Mouse (Mus musculus) hindbrain, embryonic 16.5 days (tissue): ENCODE data around the gene Ptprd. TPM values are rescaled to one million over a fixed set of nuclear protein-coding genes. Genes with fewer than 3 reads are reported as not detected.

Experiments used
- ATAC-seq: fragments of 200-750 bp; cut with Nextera tagmentation; 2 replicates; pipeline ENCODE4 v1.8.0; 2017; ENCODE audit warnings: moderate TSS enrichment, moderate library complexity
- H3K27ac ChIP-seq: fragments of 300-500 bp; sonication (generic); 2 replicates; pipeline ENCODE4 v1.5.1; 2014; ENCODE audit warnings: low read depth, mild to moderate bottlenecking, control low read depth, low read length, moderate library complexity
- H3K27me3 ChIP-seq: fragments of 300-500 bp; sonication (generic); replicated peaks from 2 replicates; pipeline ENCODE4 v1.6.1; 2014; ENCODE audit warnings: low read length; ENCODE audit not compliant: control insufficient read depth, insufficient read depth
- H3K36me3 ChIP-seq: fragments of 300-500 bp; sonication (generic); 2 replicates; pipeline ENCODE4 v1.6.1; 2014; ENCODE audit warnings: mild to moderate bottlenecking, low read length, moderate library complexity, mixed read lengths; ENCODE audit not compliant: control insufficient read depth, insufficient read depth
- H3K4me1 ChIP-seq: fragments of 300-500 bp; sonication (generic); 2 replicates; pipeline ENCODE4 v1.6.1; 2014; ENCODE audit warnings: low read depth, low read length; ENCODE audit not compliant: control insufficient read depth, insufficient read depth
- H3K4me2 ChIP-seq: fragments of 300-500 bp; sonication (generic); 2 replicates; pipeline ENCODE4 v1.6.1; 2014; ENCODE audit warnings: mild to moderate bottlenecking, low read length, control low read depth, moderate library complexity
- H3K4me3 ChIP-seq: fragments of 300-500 bp; sonication (generic); 2 replicates; pipeline ENCODE4 v1.5.1; 2014; ENCODE audit warnings: mild to moderate bottlenecking, low read length, control low read depth, moderate library complexity
- H3K9ac ChIP-seq: fragments of 300-500 bp; sonication (generic); 2 replicates; pipeline ENCODE4 v1.6.1; 2014; ENCODE audit warnings: low read depth, mild to moderate bottlenecking, control low read depth, low read length, moderate library complexity
- H3K9me3 ChIP-seq: fragments of 300-500 bp; sonication (generic); 2 replicates; pipeline ENCODE4 v1.6.1; 2014; ENCODE audit warnings: mild to moderate bottlenecking, low read length, moderate library complexity; ENCODE audit not compliant: control insufficient read depth
- WGBS: fragments of 180-500 bp; shearing (Covaris S2); extraction: QIAGEN DNeasy Blood & Tissue Kit; methylation state at CpG from one replicate; pipeline ENCODE4 v1.1.7; 2014; 5-methylcytosine and 5-hydroxymethylcytosine counted together
- polyA plus RNA-seq: library from polyadenylated mRNA; unstranded; fragments of >200 nt; fragmentation: Nextera tagmentation; extraction: Ambion mirVana; gene quantifications from 2 replicates; pipeline ENCODE4 v1.2.1, GENCODE M21; 2015

The Ptprd gene
- polyA plus RNA-seq = 71.6 and 76.8 TPM in 2 replicates

DNA sequence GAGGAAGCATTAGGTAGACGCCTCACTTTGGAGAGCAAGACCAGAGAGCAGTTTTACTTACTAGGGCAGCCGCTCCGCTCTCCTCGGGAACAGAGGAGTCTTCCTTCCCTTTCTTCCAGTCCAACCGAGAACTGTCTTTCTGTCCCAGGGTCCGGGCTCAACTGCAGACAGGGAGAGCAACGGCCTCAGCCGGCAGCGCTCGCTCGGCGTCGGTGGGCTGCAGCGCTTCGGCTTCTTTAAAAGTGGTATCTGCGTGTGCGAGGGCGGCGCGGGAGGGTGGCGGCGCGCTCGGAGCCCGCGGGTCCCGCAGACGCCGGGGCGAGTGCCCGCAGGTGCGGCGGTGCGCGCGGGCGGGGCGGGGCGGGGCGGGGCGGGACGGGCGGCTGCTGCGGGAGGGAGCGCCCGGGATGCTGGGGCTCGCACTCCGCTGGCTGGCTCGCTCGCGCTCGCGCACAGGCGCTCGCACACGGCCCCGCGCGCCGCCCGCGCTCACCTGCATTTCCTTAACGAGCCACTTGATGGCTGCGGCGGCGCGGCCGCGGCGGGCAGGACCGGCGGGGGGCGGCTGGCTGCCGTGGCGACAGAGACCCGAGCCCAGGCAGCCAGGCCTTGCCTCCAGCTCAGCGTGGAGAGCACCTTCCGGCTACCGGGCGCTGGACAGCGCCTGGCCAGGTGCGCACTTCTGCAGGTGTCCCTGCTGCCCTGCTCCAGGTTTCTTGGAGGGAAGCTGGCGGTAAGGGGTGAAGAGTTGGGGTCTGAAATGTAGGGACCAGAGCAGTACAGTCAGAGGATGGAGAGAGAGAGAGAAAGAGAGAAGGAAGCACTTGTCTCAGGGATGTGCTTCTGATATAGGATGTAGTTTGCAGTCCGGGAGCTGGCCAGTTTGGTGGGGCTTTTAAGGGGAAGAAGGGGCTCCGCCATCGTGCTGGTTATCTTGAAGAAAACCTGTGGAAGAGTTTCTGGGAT lies at the start of gene Ptprd:
Ptprd (minus strand) TSS at position 433 of the 966 bp plus-strand sequence.
- Histone ChIP-seq H3K27ac (peak within 1 kb of the TSS; percentile 78), H3K27me3 (no peaks in the 10 kb centered on the region), H3K36me3 (no peaks in the 10 kb centered on the region), H3K9me3 (no peaks in the 10 kb centered on the region), H3K4me1 (no peaks in the 10 kb centered on the region), H3K4me2 (peak within 1 kb of the TSS; percentile 87), H3K4me3 (peak within 1 kb of the TSS; percentile 78), H3K9ac (peak within 1 kb of the TSS; percentile 81)
- 1% methylated on average over 70 of the region's 86 CpGs for WGBS
- ATAC-seq = peak; percentile 93

DNA sequence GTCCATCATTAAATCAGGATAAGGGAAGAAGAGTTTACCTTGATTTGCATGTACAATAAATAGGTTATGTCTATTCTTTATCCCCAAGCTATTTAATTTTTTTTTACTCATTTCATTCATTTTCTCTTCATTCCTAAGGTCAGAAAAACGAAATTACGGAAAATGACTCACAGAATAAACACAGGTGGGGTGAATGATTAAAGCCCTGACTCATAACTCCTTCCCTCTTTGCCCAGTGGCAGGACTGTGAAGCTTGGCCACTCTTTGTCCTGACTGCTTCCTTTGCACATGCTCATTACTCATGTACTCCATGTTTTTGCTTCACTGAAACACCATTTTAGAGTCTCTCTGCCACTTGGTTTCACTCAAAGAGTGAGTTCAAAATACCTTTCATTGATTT lies 24.1 kb upstream of the Ptprd start:
- no peaks in the 10 kb centered on the region for H3K27me3 ChIP-seq
- no peaks in the 10 kb centered on the region for H3K36me3 ChIP-seq
- no peak overlapping the region for H3K27ac ChIP-seq
- H3K9me3 ChIP-seq = no peaks in the 10 kb centered on the region
- H3K4me1 ChIP-seq = no peaks in the 10 kb centered on the region
- WGBS = 92% methylated on average over 2 of the region's 2 CpGs
- no peak for ATAC-seq
- H3K9ac ChIP-seq = no peak overlapping the region
- no peak overlapping the region for H3K4me2 ChIP-seq
- H3K4me3 ChIP-seq = no peak overlapping the region

DNA sequence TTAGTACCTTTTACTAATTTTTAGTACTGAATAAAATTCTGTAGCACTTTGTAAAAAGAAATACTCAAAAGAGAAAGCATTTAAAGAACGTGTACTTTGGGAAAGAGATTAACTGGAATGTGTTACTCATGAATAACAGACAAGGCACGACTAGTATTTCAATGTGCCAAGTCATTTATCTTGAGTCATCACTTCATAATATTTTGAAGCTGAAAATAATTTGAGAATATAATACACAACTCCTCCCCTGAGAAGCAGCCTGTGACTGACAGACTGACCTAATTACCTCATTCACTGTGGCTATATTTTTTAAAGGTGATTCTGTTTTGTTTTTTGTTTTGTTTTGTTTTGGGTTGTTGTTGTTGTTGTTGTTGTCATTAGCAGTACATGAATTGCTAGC lies 23.6 kb upstream of the Ptprd start:
- no peak overlapping the region for H3K27ac ChIP-seq
- H3K27me3 ChIP-seq = no peaks in the 10 kb centered on the region
- no peaks in the 10 kb centered on the region for H3K36me3 ChIP-seq
- H3K4me3 ChIP-seq = no peak overlapping the region
- H3K9me3 ChIP-seq = no peaks in the 10 kb centered on the region
- H3K4me1 ChIP-seq = no peaks in the 10 kb centered on the region
- H3K9ac ChIP-seq = no peak overlapping the region
- no peak for ATAC-seq
- 70% methylated on average over 2 of the region's 2 CpGs for WGBS
- no peak overlapping the region for H3K4me2 ChIP-seq

- Histone ChIP-seq H3K27me3 (no peaks in the 10 kb centered on the region), H3K4me1 (no peaks in the 10 kb centered on the region), H3K27ac (no peak overlapping the region), H3K4me2 (no peak overlapping the region), H3K4me3 (no peak overlapping the region), H3K36me3 (no peaks in the 10 kb centered on the region), H3K9me3 (no peaks in the 10 kb centered on the region), H3K9ac (no peak overlapping the region)
- 60% methylated on average over 1 of the region's 1 CpGs for WGBS
- no peak for ATAC-seq
These were observed 22.9 kb upstream of the Ptprd start for GRCm38 (mm10) chr4:78234681-78235080.

- H3K9ac ChIP-seq = no peak overlapping the region
- H3K36me3 ChIP-seq = no peaks in the 10 kb centered on the region
- H3K4me3 ChIP-seq = 0 out of 2 replicates have a peak overlapping the region, but pooled peaks have one; percentile 7
- H3K9me3 ChIP-seq = no peaks in the 10 kb centered on the region
- no peaks in the 10 kb centered on the region for H3K27me3 ChIP-seq
- ATAC-seq = no peak
- H3K27ac ChIP-seq = no peak overlapping the region
- no peaks in the 10 kb centered on the region for H3K4me1 ChIP-seq
- peak overlapping the region; percentile 87 for H3K4me2 ChIP-seq
- WGBS = 46% methylated on average over 4 of the region's 4 CpGs
These were observed 2.2 kb upstream of the Ptprd start for GRCm38 (mm10) chr4:78213949-78214348.

DNA sequence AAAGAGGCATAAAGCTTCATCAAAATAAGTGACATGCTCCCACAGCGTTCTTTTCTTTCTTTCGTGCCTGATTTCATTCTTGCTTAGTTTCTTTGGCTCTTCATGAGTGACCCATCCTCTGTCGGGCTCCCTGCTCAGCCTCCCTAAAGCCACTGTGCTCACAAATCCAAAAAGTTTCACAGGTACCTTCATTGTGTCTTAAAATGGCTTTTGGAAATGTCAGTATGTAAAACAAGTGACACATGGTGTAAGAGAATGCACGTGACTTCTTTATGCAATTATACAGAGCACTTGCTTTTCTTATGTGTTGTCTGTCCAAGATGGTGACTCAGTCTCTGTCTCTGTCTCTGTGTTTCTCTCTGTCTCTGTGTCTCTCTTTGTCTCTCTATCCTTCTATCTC lies 1.2 kb upstream of the Ptprd start:
- Histone ChIP-seq H3K36me3 (no peaks in the 10 kb centered on the region), H3K27me3 (no peaks in the 10 kb centered on the region), H3K9me3 (no peaks in the 10 kb centered on the region), H3K27ac (0 out of 2 replicates have a peak overlapping the region, but pooled peaks have one; percentile 6), H3K4me3 (peak overlapping the region; percentile 78), H3K4me2 (peak overlapping the region; percentile 87), H3K4me1 (no peaks in the 10 kb centered on the region), H3K9ac (peak overlapping the region; percentile 81; the same call in 1 of the 2 replicates)
- no peak for ATAC-seq
- 50% methylated on average over 4 of the region's 4 CpGs for WGBS

DNA sequence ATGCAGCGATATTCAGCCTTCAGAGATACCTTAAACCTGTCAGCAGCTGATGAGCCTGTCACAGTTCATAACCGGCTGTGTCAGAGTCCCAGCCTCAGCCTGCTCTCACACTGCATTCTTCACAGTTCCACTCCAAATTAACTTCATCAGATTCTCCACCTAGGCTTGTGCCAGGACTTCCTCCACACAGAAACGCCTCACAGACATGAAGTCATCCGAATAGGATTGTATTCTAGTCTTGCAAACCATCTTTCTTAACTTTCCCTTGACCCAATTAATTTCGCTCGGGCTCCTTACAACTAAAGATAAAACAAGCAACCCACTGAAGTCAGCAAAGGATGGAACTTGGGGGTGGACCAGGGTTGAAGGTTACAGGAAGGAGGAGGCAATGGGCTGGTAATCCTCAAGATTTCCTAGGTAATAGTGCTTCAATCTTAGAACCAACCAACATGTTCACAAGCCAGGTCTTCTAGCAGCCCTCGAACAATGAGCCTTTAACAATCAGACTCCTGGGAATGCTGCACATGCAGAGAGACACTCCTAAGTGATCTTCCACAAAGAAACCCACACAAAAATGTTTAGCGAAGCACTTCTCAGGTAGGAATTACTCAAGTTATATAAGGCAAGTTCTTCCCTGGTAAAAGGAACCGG lies 758 bp downstream of the Ptprd start:
- ATAC-seq = peak; percentile 16; the same call in 1 of the 2 replicates
- peak overlapping the region; percentile 81 for H3K9ac ChIP-seq
- H3K27me3 ChIP-seq = no peaks in the 10 kb centered on the region
- peak overlapping the region; percentile 87 for H3K4me2 ChIP-seq
- H3K4me3 ChIP-seq = peak overlapping the region; percentile 78
- 21% methylated on average over 9 of the region's 9 CpGs for WGBS
- H3K27ac ChIP-seq = peak overlapping the region; percentile 78
- no peaks in the 10 kb centered on the region for H3K9me3 ChIP-seq
- H3K36me3 ChIP-seq = no peaks in the 10 kb centered on the region
- no peaks in the 10 kb centered on the region for H3K4me1 ChIP-seq

GRCm38 (mm10) chr4:78205018-78205417 lies 6.7 kb downstream of the Ptprd start:
- no peak overlapping the region for H3K9ac ChIP-seq
- ATAC-seq = no peak
- no peak overlapping the region for H3K4me2 ChIP-seq
- no peaks in the 10 kb centered on the region for H3K27me3 ChIP-seq
- H3K4me1 ChIP-seq = no peaks in the 10 kb centered on the region
- 47% methylated on average over 3 of the region's 3 CpGs for WGBS
- no peaks in the 10 kb centered on the region for H3K36me3 ChIP-seq
- no peak overlapping the region for H3K4me3 ChIP-seq
- H3K9me3 ChIP-seq = no peaks in the 10 kb centered on the region
- H3K27ac ChIP-seq = no peak overlapping the region

- no peak overlapping the region for H3K27ac ChIP-seq
- WGBS = 73% methylated on average over 1 of the region's 1 CpGs
- no peaks in the 10 kb centered on the region for H3K4me1 ChIP-seq
- no peak overlapping the region for H3K4me3 ChIP-seq
- no peak overlapping the region for H3K9ac ChIP-seq
- no peak for ATAC-seq
- no peaks in the 10 kb centered on the region for H3K9me3 ChIP-seq
- no peaks in the 10 kb centered on the region for H3K27me3 ChIP-seq
- H3K4me2 ChIP-seq = no peak overlapping the region
- no peaks in the 10 kb centered on the region for H3K36me3 ChIP-seq
These were observed 43.3 kb downstream of the Ptprd start for GRCm38 (mm10) chr4:78168447-78168846.
